8 mouse cellular contexts compared by ENCODE assay signal in genomic region chr13:29855281-29856031, GRCm38 (mm10). TPM values are rescaled to one million over a fixed set of nuclear protein-coding genes. Genes with fewer than 3 reads are reported as not detected.
DNase-seq lines count a peak whose midpoint lies in the region; ATAC-seq lines count a peak whose summit lies in the region.

Cdkal1 (minus strand) TSS chr13:29855674.

- no peaks in the 10 kb centered on the region for H3K9me3 ChIP-seq in embryonic facial prominence, embryonic 14.5 days (ENCODE audit: control insufficient read depth, low read length)
- no peaks in the 10 kb centered on the region for H3K9me3 ChIP-seq in kidney, embryonic 14.5 days (ENCODE audit: control insufficient read depth, low read length)
- no peaks in the 10 kb centered on the region for H3K9me3 ChIP-seq in limb, embryonic 15.5 days

- peaks cover 10% of the 10 kb centered on the region for H3K4me1 ChIP-seq in embryonic facial prominence, embryonic 14.5 days (ENCODE audit: control insufficient read depth, insufficient read depth, low read length)
- H3K4me1 ChIP-seq in kidney, embryonic 14.5 days (ENCODE audit: control insufficient read depth, insufficient read depth, low read length) = no peaks in the 10 kb centered on the region; the same call in 1 of the 2 replicates
- peaks cover 6% of the 10 kb centered on the region; the same call in 1 of the 2 replicates for H3K4me1 ChIP-seq in limb, embryonic 15.5 days

- under 1% methylated on average over 33 of the region's 33 CpGs for WGBS in embryonic facial prominence, embryonic 14.5 days
- under 1% methylated on average over 33 of the region's 33 CpGs for WGBS in kidney, embryonic 14.5 days
- WGBS in limb, embryonic 15.5 days = under 1% methylated on average over 33 of the region's 33 CpGs

- peak; percentile 87 for DNase-seq in 3T3-L1 (ENCODE audit: low read depth, low spot score)
- DNase-seq in adrenal gland, postnatal 4 days (ENCODE audit: low spot score in 2 of 2) = peak; percentile 66 to 67
- peak; percentile 92 for DNase-seq in embryonic facial prominence, embryonic 14.5 days (ENCODE audit: low spot score)
- peak; percentile 80 to 87 for DNase-seq in heart, adult 9 months (ENCODE audit: low spot score in 2 of 2)
- DNase-seq in monocyte, adult 2 months (ENCODE audit: low read depth in 1 of 2, low spot score in 2 of 2) = peak; percentile 22 to 47
- DNase-seq in spleen, postnatal 36 days (ENCODE audit: low spot score in 2 of 2) = peak; percentile 72 to 73

- peaks cover 12% of the 10 kb centered on the region; the same call in 1 of the 2 replicates for H3K36me3 ChIP-seq in embryonic facial prominence, embryonic 14.5 days (ENCODE audit: control insufficient read depth, insufficient read depth, low read length)
- no peaks in the 10 kb centered on the region; the same call in 1 of the 2 replicates for H3K36me3 ChIP-seq in kidney, embryonic 14.5 days (ENCODE audit: control insufficient read depth, insufficient read depth, low read length)
- peaks cover 9% of the 10 kb centered on the region; the same call in 1 of the 2 replicates for H3K36me3 ChIP-seq in limb, embryonic 15.5 days

- H3K27ac ChIP-seq in embryonic facial prominence, embryonic 14.5 days (replicated peaks; ENCODE audit: low read depth, low read length) = peak within 1 kb of the TSS; percentile 89
- H3K27ac ChIP-seq in kidney, embryonic 14.5 days (ENCODE audit: low read depth, low read length) = peak within 1 kb of the TSS; percentile 92
- peak within 1 kb of the TSS; percentile 94 for H3K27ac ChIP-seq in limb, embryonic 15.5 days

- ATAC-seq in embryonic facial prominence, embryonic 14.5 days (ENCODE audit: low read depth) = peak; percentile 87
- peak; percentile 89 for ATAC-seq in kidney, embryonic 14.5 days (ENCODE audit: low FRiP score, low TSS enrichment)
- peak; percentile 80 for ATAC-seq in limb, embryonic 15.5 days (ENCODE audit: insufficient number of reproducible peaks, low FRiP score, low TSS enrichment, low read depth)

- peak within 1 kb of the TSS; percentile 89 for H3K4me3 ChIP-seq in embryonic facial prominence, embryonic 14.5 days (ENCODE audit: low read depth, low read length)
- peak within 1 kb of the TSS; percentile 88 for H3K4me3 ChIP-seq in kidney, embryonic 14.5 days (ENCODE audit: low read length)
- H3K4me3 ChIP-seq in limb, embryonic 15.5 days = peak within 1 kb of the TSS; percentile 77

- H3K27me3 ChIP-seq in embryonic facial prominence, embryonic 14.5 days (replicated peaks; ENCODE audit: control insufficient read depth, insufficient read depth, low read length) = no peaks in the 10 kb centered on the region
- H3K27me3 ChIP-seq in kidney, embryonic 14.5 days (ENCODE audit: control insufficient read depth, insufficient read depth, low read length) = no peaks in the 10 kb centered on the region
- H3K27me3 ChIP-seq in limb, embryonic 15.5 days = no peaks in the 10 kb centered on the region

- H3K4me2 ChIP-seq in embryonic facial prominence, embryonic 14.5 days (ENCODE audit: low read depth, low read length) = peak within 1 kb of the TSS; percentile 64
- peak within 1 kb of the TSS; percentile 48 for H3K4me2 ChIP-seq in kidney, embryonic 14.5 days (replicated peaks; ENCODE audit: low read depth, low read length)
- peak within 1 kb of the TSS; percentile 60 for H3K4me2 ChIP-seq in limb, embryonic 15.5 days

- H3K9ac ChIP-seq in embryonic facial prominence, embryonic 14.5 days (ENCODE audit: low read depth, low read length) = peak within 1 kb of the TSS; percentile 87
- H3K9ac ChIP-seq in kidney, embryonic 14.5 days (ENCODE audit: low read depth, low read length) = peak within 1 kb of the TSS; percentile 72
- peak within 1 kb of the TSS; percentile 83 for H3K9ac ChIP-seq in limb, embryonic 15.5 days

RNA-seq across cellular contexts. Expression of gene Cdkal1, which starts in this region (rescaled TPM):
- 10 to 100 TPM; 31.9 to 34.3 TPM for total RNA-seq in adrenal gland, postnatal 4 days (2021)
- 25.9 and 30.9 TPM in 2 replicates for polyA plus RNA-seq in embryonic facial prominence, embryonic 14.5 days (2014; fragmentation: Nextera tagmentation; extraction: Ambion mirVana)
- 29.6 and 35.9 TPM in 2 replicates for polyA plus RNA-seq in kidney, embryonic 14.5 days (2014; fragmentation: Nextera tagmentation; extraction: Ambion mirVana)
- polyA plus RNA-seq in limb, embryonic 15.5 days (2015; fragmentation: Nextera tagmentation; extraction: Ambion mirVana) = 28.7 and 31.8 TPM in 2 replicates

Comparison
In these comparisons a context has a peak if more than half of its experiments do, and no peak if none do; other contexts are left out.
1. Peak in every context shown above with its lines: DNase-seq, ATAC-seq, H3K4me3 ChIP-seq and H3K27ac ChIP-seq.
2. DNase-seq: peak in every context shown above with its lines; median percentile 92 in embryonic facial prominence, embryonic 14.5 days; 87 in 3T3-L1; 84 in heart, adult 9 months; 72 in spleen, postnatal 36 days; 66 in adrenal gland, postnatal 4 days; 34 in monocyte, adult 2 months.